ENCODE assay signal across 26 mouse cellular contexts in genomic region chr2:71833626-71834025, GRCm38 (mm10).
"Had no signal": no experiment of that assay in that cellular context is flagged by ENCODE, and none has a peak within 500 bp of the region (broad histone marks: within the 10 kb centered on the region; RNA-seq: fewer than 3 reads in every experiment).

No protein-coding gene starts in this region.

- H3K36me3 ChIP-seq: hindbrain, embryonic 12.5 days; limb, embryonic 10.5 days; limb, embryonic 12.5 days had no signal

- H3K9ac ChIP-seq: forebrain, postnatal 0 days; heart, embryonic 12.5 days; hindbrain, embryonic 12.5 days; hindbrain, embryonic 14.5 days; intestine, embryonic 15.5 days; limb, embryonic 12.5 days had no signal

- H3K4me3 ChIP-seq: gastrocnemius, adult 2 months; heart, adult 2 months; heart, embryonic 12.5 days; hindbrain, embryonic 10.5 days; hindbrain, embryonic 12.5 days; intestine, embryonic 15.5 days; layer of hippocampus, adult 2 months; left cerebral cortex, adult 2 months; limb, embryonic 10.5 days; limb, embryonic 12.5 days had no signal

- H3K4me2 ChIP-seq: heart, embryonic 12.5 days; hindbrain, embryonic 12.5 days; hindbrain, embryonic 14.5 days; intestine, embryonic 15.5 days; limb, embryonic 12.5 days; liver, embryonic 11.5 days had no signal

- ATAC-seq: forebrain, postnatal 0 days; hindbrain, embryonic 16.5 days; inflammation-experienced regulatory T-cells, adult 6 months; intestine, embryonic 15.5 days; intestine, postnatal 0 days had no signal

- H3K27ac ChIP-seq: gastrocnemius, adult 2 months; heart, adult 2 months; hindbrain, embryonic 10.5 days; hindbrain, embryonic 12.5 days; hindbrain, embryonic 14.5 days; intestine, embryonic 15.5 days; layer of hippocampus, adult 2 months; left cerebral cortex, adult 2 months; limb, embryonic 10.5 days; limb, embryonic 12.5 days had no signal

- H3K27me3 ChIP-seq: heart, embryonic 12.5 days; hindbrain, embryonic 12.5 days; intestine, embryonic 15.5 days; limb, embryonic 12.5 days had no signal

- H3K4me1 ChIP-seq: hindbrain, embryonic 10.5 days; hindbrain, embryonic 12.5 days; intestine, embryonic 15.5 days had no signal

- H3K9me3 ChIP-seq: heart, embryonic 12.5 days; hindbrain, embryonic 10.5 days; hindbrain, embryonic 12.5 days; intestine, embryonic 15.5 days; limb, embryonic 10.5 days; limb, embryonic 12.5 days had no signal

- DNase-seq: forebrain, postnatal 0 days; gastrocnemius, adult 2 months; gastrocnemius, postnatal 10 days; gastrocnemius, postnatal 25 days; heart, adult 2 months; heart, postnatal 10 days; heart, postnatal 4 days; kidney, adult 18-20 months; kidney, adult 8-10 months; kidney, postnatal 10 days; kidney, postnatal 25 days; kidney, postnatal 4 days; liver had no signal
